Mouse (Mus musculus) myocyte (in vitro differentiated cells): ENCODE measurements around the gene Rbfox1.

Experiments used
- CEBPB ChIP-seq: IDR thresholded peaks from 2 replicates; pipeline ENCODE4 v1.6.1; 2011; ENCODE audit warnings: mild to moderate bottlenecking, moderate library complexity; ENCODE audit not compliant: poor library complexity, insufficient read depth, severe bottlenecking
- E2F4 ChIP-seq: IDR thresholded peaks from one replicate; pipeline ENCODE4 v1.6.1; 2011; ENCODE audit warnings: mild to moderate bottlenecking, control low read depth, moderate library complexity; ENCODE audit not compliant: insufficient read depth
- MAX ChIP-seq: IDR thresholded peaks from one replicate; pipeline ENCODE4 v1.6.1; 2011; ENCODE audit warnings: low read depth, mild to moderate bottlenecking, control low read depth
- MYOD1 ChIP-seq, 3 experiments: IDR thresholded peaks; one replicate each; pipeline ENCODE4 v1.6.1; 2011; ENCODE audit warnings: control low read depth in 2 of 3, low read depth in 2 of 3, mild to moderate bottlenecking in 2 of 3, moderate library complexity in 1 of 3; ENCODE audit not compliant: insufficient read length in 2 of 3, control insufficient read depth in 1 of 3
- MYOG ChIP-seq, 3 experiments: IDR thresholded peaks; one replicate each; pipeline ENCODE4 v1.6.1; 2011; ENCODE audit warnings: control low read depth in 2 of 3, low read depth in 2 of 3, mild to moderate bottlenecking in 2 of 3; ENCODE audit not compliant: insufficient read length in 2 of 3, control insufficient read depth in 1 of 3, insufficient read depth in 1 of 3
- POLR2A ChIP-seq: IDR thresholded peaks from one replicate; pipeline ENCODE4 v1.6.1; 2011; ENCODE audit warnings: low read depth, mild to moderate bottlenecking, control low read depth, moderate library complexity; ENCODE audit not compliant: insufficient read length
- POLR2AphosphoS2 ChIP-seq: IDR thresholded peaks from one replicate; pipeline ENCODE4 v1.6.1; 2011; ENCODE audit warnings: low read depth, control low read depth; ENCODE audit not compliant: insufficient read length
- SRF ChIP-seq: IDR thresholded peaks from one replicate; pipeline ENCODE4 v1.6.1; 2011; ENCODE audit warnings: low read depth; ENCODE audit not compliant: control insufficient read depth, insufficient read length
- TCF12 ChIP-seq: IDR thresholded peaks from one replicate; pipeline ENCODE4 v1.6.1; 2011; ENCODE audit warnings: mild to moderate bottlenecking, control low read depth; ENCODE audit not compliant: poor library complexity, insufficient read depth, severe bottlenecking
- USF1 ChIP-seq: IDR thresholded peaks from one replicate; pipeline ENCODE4 v1.6.1; 2011; ENCODE audit warnings: low read depth, mild to moderate bottlenecking, control low read depth, moderate library complexity

- TF ChIP-seq POLR2A (no peak), MAX (no peak), E2F4 (no peak), SRF (no peak), USF1 (no peak), POLR2AphosphoS2 (no peak), MYOD1 (IDR thresholded peaks at IDR 0.05; ENCODE audit: control insufficient read depth in 1 of 3, insufficient read length in 2 of 3, low read depth in 2 of 3) (no peak), TCF12 (no peak), MYOG (IDR thresholded peaks at IDR 0.05; ENCODE audit: control insufficient read depth in 1 of 3, insufficient read depth in 1 of 3, insufficient read length in 2 of 3, low read depth in 2 of 3) (no peak), CEBPB (no peak)
Measured at GRCm38 (mm10) chr16:5911880-5912327, 26.7 kb downstream of the Rbfox1 start.
